Comparison of ENCODE assay signal across 9 mouse cellular contexts in the genomic region with DNA sequence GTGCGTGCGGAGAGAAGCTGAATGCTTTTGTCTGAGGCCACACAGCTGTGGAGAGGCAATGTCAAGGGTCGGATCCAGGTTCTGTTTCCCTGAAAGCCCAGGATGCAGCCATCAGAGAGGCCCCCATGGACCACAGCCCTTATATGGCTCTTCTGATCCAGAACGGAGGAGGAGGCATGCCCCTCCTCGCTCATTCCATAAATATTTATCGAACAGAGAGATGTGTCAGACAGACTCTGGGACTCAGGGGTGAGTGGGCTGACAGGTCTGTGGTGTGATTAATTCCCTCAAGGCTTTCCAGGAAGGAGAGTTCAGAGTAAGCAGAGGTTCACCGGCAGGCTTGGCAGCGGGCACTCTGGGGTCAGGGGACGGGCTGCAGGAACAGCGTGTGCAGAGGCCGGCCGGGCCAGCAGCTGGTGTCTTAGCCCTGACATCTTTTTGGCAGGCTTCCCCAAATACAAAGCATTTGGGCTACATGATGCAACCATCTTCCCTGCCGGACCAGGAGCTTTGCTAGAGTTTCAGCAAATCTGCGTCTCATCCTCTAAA. TPM values are rescaled to one million over a fixed set of nuclear protein-coding genes. Genes with fewer than 3 reads are reported as not detected.
DNase-seq lines count a peak whose midpoint lies in the region; ATAC-seq lines count a peak whose summit lies in the region.
"Had no signal": no experiment of that assay in that cellular context is flagged by ENCODE, and none has a peak within 500 bp of the region (broad histone marks: within the 10 kb centered on the region; RNA-seq: fewer than 3 reads in every experiment).

No protein-coding gene starts in this region.

- 15% methylated on average over 14 of the region's 14 CpGs for WGBS in intestine, embryonic 15.5 days

- H3K36me3 ChIP-seq in intestine, embryonic 15.5 days, result no peaks in the 10 kb centered on the region

- H3K27ac ChIP-seq in intestine, embryonic 15.5 days, result peak overlapping the region; percentile 85

- no peaks in the 10 kb centered on the region for H3K27me3 ChIP-seq in intestine, embryonic 15.5 days (replicated peaks)

- H3K9ac ChIP-seq in intestine, embryonic 15.5 days, result no peak overlapping the region

- no peak overlapping the region for H3K4me3 ChIP-seq in intestine, embryonic 15.5 days (replicated peaks)
- H3K4me3 ChIP-seq: erythroblast, embryonic 14.5 days had no signal

- intact Hi-C loops in gastrocnemius, postnatal 36 days (cut with DNase I), result loop anchor here (5.0 kb wide), 1 partner anchor 63 kb away; no protein-coding TSS in a partner anchor

- H3K9me3 ChIP-seq in intestine, embryonic 15.5 days, result no peaks in the 10 kb centered on the region

- peaks cover 41% of the 10 kb centered on the region for H3K4me1 ChIP-seq in intestine, embryonic 15.5 days (replicated peaks)

- ATAC-seq in intestine, embryonic 15.5 days, result peak; percentile 82
- ATAC-seq in megakaryocyte progenitor cell, adult 5-6 weeks (replicated peaks; ENCODE audit: poor library complexity), result no peak

- DNase-seq in ovary, adult 18-20 months (ENCODE audit: low spot score), result peak; percentile 80
- DNase-seq in ovary, postnatal 14 days (ENCODE audit: low spot score), result no peak
- DNase-seq in gastrocnemius, postnatal 36 days, result peak; percentile 55 to 78
- DNase-seq in lung, postnatal 14 days, result peak; percentile 81
- DNase-seq in thymus, postnatal 36 days, result no peak
- no peak for DNase-seq in cerebellum, adult 9-10 months

- no peak overlapping the region; the same call in 1 of the 2 replicates for H3K4me2 ChIP-seq in intestine, embryonic 15.5 days (replicated peaks)

RNA-seq across cellular contexts. Expression of a gene that starts 12.0 kb away (rescaled TPM):
- total RNA-seq in gastrocnemius, postnatal 36 days (2021), result 10 to 100 TPM in 1 of 2 experiments, 1 to 10 TPM in 1; 8.1 to 12.3 TPM
- 23.9 and 24.9 TPM in 2 replicates for polyA plus RNA-seq in intestine, embryonic 15.5 days (2015; fragmentation: Nextera tagmentation; extraction: Ambion mirVana)
- total RNA-seq in megakaryocyte progenitor cell, adult 5-6 weeks (2015), result 0.49 and 0.54 TPM in 2 replicates
- 0.51 and 0.92 TPM in 2 replicates for total RNA-seq in megakaryocyte progenitor cell, adult 5-6 weeks (2017)
- polyA plus RNA-seq: erythroblast, embryonic 14.5 days had no signal

Comparison
In these comparisons a context has a peak if more than half of its experiments do, and no peak if none do; other contexts are left out.
1. DNase-seq: peak in ovary, adult 18-20 months (single experiment), gastrocnemius, postnatal 36 days (2 of 2) and lung, postnatal 14 days (single experiment); none in ovary, postnatal 14 days (single experiment), thymus, postnatal 36 days (0 of 2) and cerebellum, adult 9-10 months (single experiment).
2. RNA of a gene that starts 12.0 kb away (total RNA-seq): 8.1 to 12.3 TPM in gastrocnemius, postnatal 36 days; 0.49 to 0.92 TPM in megakaryocyte progenitor cell, adult 5-6 weeks; every median in the first group is over 4 times any median in the second.